Mouse (Mus musculus): Measurements from ENCODE around the gene Prelid1.

The Prelid1 gene

GRCm38 (mm10) chr13:55319931-55320533 lies at the start of gene Prelid1:
TSS of gene Prelid1 (plus strand) at chr13:55320500.
- in situ Hi-C loops (cut with MboI), result no loop called here

GRCm38 (mm10) chr13:55277203-55277602 lies 43.1 kb upstream of the Prelid1 start:
- in situ Hi-C loops (cut with MboI), result no loop called here

- in situ Hi-C loops (cut with MboI), result no loop called here
Observed at GRCm38 (mm10) chr13:55277646-55278045, 42.7 kb upstream of the Prelid1 start.

- in situ Hi-C loops (cut with MboI), result no loop called here
Observed at GRCm38 (mm10) chr13:55288854-55289253, 31.4 kb upstream of the Prelid1 start.

- in situ Hi-C loops (cut with MboI), result no loop called here
Observed at GRCm38 (mm10) chr13:55296760-55297159, 23.5 kb upstream of the Prelid1 start.

- in situ Hi-C loops (cut with MboI), result no loop called here
Observed at GRCm38 (mm10) chr13:55300913-55301312, 19.4 kb upstream of the Prelid1 start.

- in situ Hi-C loops (cut with MboI), result no loop called here
Observed at GRCm38 (mm10) chr13:55312028-55312630, 8.2 kb upstream of the Prelid1 start.

GRCm38 (mm10) chr13:55313051-55313450 lies 7.2 kb upstream of the Prelid1 start:
- in situ Hi-C loops (cut with MboI), result no loop called here

- in situ Hi-C loops (cut with MboI), result no loop called here
Observed at GRCm38 (mm10) chr13:55314891-55315412, 5.3 kb upstream of the Prelid1 start.

- in situ Hi-C loops (cut with MboI), result no loop called here
Observed at GRCm38 (mm10) chr13:55318351-55318750, 1.9 kb upstream of the Prelid1 start.

- in situ Hi-C loops (cut with MboI), result no loop called here
Observed at GRCm38 (mm10) chr13:55321434-55322129, 1.3 kb downstream of the Prelid1 start, which contains the start of gene Rab24. TSS of gene Rab24 (minus strand) at chr13:55321946.

GRCm38 (mm10) chr13:55322130-55322825 lies 2.0 kb downstream of the Prelid1 start:
- in situ Hi-C loops (cut with MboI), result no loop called here

- in situ Hi-C loops (cut with MboI), result no loop called here
Observed at GRCm38 (mm10) chr13:55325596-55325995, 5.3 kb downstream of the Prelid1 start.

- in situ Hi-C loops (cut with MboI), result no loop called here
Observed at GRCm38 (mm10) chr13:55327169-55327568, 6.9 kb downstream of the Prelid1 start.

GRCm38 (mm10) chr13:55327633-55328032 lies 7.3 kb downstream of the Prelid1 start:
- in situ Hi-C loops (cut with MboI), result no loop called here

- in situ Hi-C loops (cut with MboI), result no loop called here
Observed at GRCm38 (mm10) chr13:55328171-55328570, 7.9 kb downstream of the Prelid1 start.

- in situ Hi-C loops (cut with MboI), result no loop called here
Observed at GRCm38 (mm10) chr13:55328641-55329040, 8.3 kb downstream of the Prelid1 start.

GRCm38 (mm10) chr13:55329109-55329682 lies 8.9 kb downstream of the Prelid1 start:
- in situ Hi-C loops (cut with MboI), result no loop called here

GRCm38 (mm10) chr13:55329683-55330566 lies 9.6 kb downstream of the Prelid1 start, which contains the start of gene Mxd3:
TSS of gene Mxd3 (minus strand) at chr13:55329823.
- in situ Hi-C loops (cut with MboI), result no loop called here

GRCm38 (mm10) chr13:55330567-55331400 lies 10.5 kb downstream of the Prelid1 start:
- in situ Hi-C loops (cut with MboI), result no loop called here

Measured in mature B cell (primary cell).